Mouse (Mus musculus) ZHBTc4 (cell line): ENCODE data around the gene Prkn.
A peak's percentile ranks its signal among the peaks of the same experiment; 100 is the strongest.

Experiments used
- DNase-seq: peaks from one replicate; pipeline ENCODE4 v3.0.0-alpha.2; 2011; ENCODE audit warnings: low read depth, low spot score

Gene Prkn

DNA sequence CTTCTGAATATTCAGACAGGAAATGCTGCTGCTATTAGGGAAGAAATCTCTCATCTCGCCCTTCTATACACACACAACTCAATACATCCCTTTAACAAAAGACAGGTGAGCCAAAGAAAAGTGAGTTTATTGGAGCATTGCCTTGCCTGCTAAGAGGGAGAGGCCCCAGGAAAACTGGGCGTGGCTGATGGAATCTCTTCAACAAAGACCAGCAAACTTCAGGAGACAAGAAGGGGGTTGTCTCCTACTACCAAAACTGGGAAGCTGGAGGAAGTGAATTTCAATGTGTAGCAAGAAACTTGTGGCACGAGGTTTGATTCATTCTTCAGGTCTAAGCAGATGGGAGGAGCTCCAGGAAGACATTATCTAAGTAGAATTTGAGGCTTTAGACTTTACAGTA, 989.3 kb downstream of the Prkn start:
- DNase-seq = peak; percentile 44

DNA sequence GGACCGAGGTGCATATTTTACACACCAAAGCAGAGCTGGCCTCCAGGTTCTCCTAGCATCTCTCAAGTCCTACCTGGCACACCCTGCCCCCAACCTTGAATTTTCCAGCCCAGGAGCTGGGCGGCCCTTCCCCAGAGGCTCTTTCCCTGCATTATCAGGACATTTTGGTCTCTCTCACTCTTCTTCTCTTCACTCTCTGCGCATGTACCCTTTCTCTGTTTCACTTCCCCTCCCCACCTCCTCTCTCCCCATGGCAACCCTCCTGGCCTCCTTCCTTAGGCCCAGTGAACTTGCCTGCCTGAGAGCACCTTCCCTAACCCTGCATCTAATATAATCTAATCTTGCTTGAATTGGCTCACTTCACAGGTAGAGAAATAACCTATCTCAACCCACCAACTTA, 996.9 kb downstream of the Prkn start:
- DNase-seq = no peak

DNA sequence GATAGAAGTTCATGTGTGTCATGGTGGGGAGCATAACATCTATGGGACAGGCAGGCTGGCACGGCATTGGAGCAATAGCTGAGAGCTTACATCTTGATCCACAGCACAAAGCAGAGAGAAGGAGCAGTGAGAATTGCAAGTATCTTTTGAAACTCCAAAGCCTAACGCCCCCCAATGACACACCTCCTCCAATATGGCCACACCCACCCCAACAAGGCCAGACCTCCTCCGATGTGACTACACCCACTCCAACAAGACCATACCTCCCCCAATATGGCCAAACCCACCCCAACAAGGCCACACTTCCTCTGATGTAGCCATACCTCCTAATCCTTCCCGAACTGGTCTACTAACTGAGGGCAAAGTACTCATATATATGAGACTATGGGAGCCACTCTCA, 1004.3 kb downstream of the Prkn start:
- DNase-seq = no peak

DNA sequence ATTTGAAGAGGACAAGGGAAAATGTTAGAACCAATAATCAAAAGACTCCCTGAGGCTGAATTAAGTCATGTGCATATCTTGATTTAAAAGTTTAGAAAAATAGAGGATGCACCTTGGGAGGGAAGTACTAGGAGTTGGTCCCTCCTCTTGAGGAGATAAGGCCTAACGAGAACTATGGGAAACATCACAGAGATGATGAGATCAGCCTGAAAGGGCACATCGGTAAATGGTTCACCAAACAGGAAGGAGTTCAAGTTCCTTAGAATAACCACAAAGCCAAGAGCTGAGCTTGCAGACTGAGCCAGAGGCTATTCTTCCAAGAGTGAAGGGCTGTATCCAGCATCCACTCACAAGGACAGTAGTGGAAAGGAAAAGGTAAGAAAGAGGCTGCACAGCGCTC, 1004.8 kb downstream of the Prkn start:
- DNase-seq = no peak

DNA sequence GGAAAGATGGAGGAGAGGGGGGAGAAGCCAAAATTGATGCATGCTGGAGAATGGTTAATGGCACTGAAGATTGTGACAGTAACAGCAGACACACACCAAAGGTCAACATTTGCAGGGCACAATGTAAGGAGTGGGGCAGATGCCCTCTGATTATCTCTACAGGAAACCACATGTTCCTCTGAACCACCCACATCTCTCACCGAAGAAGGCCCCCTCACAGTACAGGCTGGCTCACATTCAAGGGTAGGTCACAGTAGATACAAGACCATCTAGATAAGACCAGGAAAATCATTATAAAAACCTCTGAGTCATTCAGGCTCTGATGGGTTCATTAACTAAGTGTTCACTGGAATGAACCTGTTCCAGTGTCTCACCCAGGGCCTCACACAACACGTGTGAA, 1005.3 kb downstream of the Prkn start:
- no peak for DNase-seq

DNA sequence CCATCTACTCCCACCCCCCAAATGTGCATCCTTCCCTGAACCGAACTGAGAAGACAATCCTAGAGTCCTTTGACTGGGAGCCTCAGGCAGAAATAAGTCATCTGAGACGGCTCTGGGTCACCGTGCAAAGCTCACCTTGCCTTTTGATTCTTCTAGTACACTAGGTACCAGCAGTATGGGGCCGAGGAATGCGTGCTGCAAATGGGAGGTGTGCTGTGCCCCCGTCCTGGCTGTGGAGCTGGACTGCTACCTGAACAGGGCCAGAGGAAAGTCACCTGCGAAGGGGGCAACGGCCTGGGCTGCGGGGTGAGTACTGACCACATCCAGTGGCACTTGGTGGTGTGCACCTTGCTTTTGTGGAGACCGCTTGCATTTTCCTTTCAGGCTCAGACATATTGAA, 1014.4 kb downstream of the Prkn start:
- no peak for DNase-seq

DNA sequence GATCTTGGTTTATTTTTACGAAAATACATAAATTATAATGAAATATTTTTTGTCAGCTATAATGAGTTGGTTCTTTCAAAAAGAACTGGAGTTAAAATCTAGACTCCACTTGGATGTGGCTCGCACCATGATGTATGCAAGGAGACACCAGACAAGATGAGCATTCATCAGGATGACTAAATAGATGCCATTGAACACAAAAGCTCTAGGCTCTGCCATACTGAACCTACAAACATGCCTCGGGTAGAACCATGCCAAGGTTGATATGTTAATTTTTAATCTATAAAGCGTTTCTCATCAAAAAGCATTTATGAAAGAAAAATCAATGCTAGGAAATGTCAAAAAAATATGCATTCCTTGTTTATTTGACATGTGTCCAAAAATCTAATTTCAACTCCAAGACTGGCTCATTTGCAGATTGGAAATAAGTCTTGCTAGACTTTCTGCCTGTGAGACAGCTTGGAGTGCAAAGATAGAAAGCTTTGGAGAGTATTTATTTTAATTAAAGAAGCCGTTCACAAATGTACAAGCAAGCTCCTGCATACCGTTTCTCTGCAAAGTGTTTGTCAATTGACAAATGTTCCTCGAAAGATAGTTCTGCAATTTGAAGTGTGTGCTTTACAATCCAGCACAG, 1018.7 kb downstream of the Prkn start:
- DNase-seq = no peak

DNA sequence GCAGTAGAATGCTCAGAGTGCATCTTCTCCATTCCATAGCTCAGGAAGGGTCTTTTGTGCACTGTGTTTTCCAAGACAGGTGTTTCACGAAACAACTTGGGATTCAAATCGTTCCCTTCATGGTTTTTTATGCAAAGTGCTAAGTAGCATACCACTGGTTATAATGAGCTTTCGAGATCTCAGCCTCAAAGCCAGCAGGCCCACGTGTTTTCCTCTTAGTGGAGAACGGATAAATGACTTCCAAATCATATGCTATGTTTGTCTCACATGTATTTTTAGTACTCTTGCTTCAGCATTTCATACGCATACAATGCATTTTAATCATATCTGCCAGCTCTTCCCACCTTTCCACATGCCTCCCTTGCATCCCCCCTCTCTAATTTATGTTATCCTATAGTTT, 1021.0 kb downstream of the Prkn start:
- no peak for DNase-seq

DNA sequence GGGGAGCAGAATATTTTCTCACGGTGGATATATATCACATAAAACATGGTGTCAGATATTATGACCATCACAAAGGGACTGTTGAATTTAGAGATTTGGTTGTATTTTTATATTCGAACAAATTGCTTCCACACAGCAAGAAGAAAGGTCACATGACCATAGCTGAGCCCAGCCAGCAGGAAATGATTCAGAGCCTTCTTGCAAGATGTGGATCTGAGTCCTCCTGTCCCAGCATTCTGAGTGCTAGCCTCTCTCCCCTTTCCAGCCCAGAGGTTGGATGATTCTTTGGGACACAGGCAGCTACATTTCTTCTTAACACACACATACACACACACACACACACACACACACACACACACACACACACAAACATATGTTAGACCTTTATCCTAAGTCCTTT, 1022.2 kb downstream of the Prkn start:
- DNase-seq = no peak

DNA sequence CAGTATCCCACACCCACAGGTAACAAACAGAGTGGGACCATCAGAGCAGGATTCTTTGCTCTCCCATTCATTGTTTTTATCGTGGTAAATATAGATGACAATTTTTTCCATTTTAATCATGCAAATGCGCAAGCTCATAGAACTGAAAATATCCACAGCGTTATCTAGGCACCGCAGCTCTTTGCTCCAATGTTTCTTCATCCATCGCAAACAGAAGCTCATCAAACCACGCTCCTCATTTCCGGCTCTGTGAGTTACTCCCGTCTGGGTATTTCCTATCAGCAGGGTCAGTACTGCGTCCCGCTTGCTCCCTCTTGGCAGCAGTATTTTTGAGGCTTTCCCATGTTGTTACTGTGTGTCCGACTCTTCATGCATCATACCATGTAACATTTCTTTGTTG, 1022.8 kb downstream of the Prkn start:
- no peak for DNase-seq

DNA sequence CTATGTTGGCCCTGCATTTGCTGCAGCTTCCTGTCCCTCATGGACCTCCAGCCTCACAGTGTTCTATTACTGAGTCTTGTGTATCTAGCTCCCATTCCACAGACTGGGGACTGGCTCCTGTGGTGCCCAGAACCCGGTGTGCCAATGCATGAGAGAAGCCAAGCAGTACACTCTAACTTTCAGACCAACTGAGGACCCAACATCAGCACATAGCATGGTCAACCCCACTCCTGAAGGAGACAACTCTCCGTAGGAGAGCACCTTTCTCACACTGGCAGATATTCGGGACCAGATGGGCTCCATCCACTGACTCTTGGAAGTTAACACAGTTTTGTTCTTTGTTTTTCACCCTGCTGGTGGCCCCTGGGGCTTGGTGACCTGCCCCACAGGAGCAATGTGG, 1026.0 kb downstream of the Prkn start:
- DNase-seq = no peak

DNA sequence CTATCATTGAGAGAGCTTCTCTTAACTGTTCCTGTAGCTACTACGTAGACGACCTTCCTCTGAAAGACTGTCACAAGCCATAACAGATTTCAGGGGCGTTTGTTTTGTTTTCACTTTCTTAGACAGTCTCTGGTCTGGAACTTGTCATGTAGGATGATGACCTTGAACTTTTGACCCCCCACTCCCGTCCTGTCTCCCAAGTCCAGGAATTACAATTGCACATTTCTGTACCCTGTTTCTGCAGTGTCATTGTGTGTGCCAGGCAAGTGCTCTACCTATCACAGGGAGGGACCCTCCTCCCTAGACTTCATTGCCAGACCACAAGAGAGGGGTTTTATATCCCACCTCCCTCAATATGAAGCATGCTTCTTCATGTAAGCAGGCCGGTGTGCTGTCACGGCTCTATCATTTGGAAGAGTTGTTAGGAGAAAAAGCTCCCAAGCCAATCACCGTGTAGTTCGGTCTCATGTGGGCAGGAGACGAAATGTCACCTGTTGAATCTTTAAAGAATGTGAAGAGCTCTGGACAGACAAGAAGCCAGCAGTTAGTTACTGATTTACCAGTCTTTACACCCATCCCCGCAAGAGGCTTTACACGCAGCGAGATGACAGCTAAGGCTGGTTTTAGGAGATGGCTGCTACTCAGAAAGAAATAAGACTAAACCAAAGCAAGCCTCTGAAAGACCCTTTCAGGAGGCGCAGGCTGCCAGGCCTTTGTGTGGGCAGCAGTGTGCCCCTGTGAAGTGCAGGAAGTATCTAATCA, 1027.3 kb downstream of the Prkn start:
- peak; percentile 64 for DNase-seq

DNA sequence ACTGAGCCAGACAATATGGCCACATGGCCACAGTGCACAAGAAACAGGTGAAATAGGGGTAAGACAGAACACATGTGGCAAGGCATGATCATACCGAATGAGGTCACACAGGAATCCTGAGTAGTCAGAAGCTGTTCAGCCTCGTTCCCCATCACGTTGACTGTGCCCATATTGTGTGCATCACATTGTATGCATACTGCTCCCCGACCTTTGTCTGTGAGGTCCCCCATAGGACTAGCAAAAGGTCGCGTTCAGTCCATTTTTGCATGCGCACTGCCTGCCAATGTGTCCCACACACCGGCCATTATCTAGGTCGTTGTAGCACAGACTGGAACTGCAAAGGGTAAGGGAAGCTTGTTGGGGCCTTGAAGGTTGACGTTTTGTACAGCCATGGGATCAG, 1030.4 kb downstream of the Prkn start:
- DNase-seq = no peak

DNA sequence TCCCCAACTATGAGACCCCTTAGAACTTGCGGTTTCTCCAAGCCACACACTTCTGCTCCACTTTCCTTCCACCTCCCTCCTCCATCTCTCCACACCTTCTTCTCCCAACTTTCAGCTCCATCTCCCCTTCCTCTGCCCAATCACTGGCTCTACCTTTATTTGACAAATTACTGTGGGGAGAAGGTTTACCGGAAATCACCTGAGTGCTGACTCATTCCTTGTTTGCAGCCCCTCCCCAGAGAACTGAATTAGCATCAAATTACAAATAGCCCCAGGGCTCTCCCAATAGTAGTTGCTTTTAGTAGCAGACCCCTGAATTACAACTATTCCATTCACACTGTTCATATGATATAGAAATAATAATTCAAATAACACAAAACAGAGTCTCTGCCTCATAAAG, 1036.1 kb downstream of the Prkn start:
- peak; percentile 19 for DNase-seq

DNA sequence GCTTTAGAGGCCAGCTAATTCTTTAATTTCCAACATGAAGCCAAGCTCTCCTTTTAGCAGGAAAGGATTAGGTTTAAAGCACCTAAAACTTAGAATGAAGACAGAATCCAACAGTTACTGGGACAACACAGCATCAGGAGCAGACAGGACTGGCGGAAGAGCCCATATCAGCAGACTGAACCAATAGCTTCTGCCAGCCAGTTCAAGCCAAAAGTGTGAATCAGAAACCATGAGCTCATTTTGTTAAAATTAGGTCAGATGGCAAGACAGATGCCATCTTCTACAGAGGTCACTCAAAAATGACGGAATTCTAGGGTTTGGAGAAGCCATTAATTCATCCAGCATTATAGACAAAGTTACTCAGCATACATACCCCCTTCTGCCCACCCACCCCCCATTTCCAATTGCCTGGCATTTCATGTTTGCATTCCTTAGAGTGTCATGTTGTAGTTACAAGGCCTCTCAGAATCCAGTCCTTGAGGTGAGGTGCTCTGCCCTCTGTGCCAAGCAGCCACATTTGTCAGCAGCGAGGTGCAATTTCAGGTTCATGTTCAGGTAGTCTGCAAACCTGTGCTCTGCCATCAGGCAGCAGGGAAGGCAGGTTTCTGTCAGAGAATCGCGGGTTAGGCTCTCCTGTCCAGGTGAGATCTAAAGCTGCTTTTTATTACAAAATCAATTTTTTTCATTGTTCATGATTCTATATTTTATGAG, 1041.1 kb downstream of the Prkn start:
- DNase-seq = no peak

DNA sequence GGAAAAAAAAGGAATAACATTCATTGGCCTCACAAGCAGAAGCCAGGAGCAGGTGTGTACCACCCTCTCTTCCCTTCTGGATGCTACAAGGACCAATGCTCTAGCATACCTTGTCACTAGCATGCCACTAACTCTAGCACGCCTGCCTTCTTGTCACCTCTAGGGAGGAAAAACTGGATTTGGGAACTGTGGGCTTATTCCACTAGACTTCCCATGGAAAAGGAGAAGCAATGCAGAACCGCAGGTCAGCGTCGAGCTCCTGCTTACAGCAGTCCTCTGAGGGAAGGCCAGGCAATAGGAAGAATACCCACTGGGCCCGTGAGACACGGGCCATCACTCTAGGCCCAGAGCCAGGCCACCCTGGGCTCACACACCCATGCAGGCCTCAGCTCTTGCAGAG, 1045.4 kb downstream of the Prkn start:
- DNase-seq = no peak

DNA sequence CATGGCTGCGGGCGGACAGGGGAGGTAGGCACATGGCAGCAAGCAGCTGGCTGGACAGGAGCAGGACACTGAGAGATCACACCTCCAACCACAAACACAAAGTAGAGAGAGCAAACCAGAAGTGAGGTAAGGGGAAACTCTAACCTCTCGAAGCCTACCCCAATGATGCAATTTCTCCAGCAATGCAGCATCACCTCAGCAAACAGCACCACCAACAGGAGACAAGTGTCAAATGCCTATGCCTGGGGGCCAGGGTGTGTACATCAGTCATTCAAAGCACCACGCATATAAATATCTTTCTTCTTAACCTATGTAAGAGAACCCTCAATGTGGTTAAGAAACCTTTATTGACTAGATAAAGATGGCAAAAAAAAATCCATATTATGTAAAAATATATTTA, 1046.8 kb downstream of the Prkn start:
- DNase-seq = peak; percentile 17

DNA sequence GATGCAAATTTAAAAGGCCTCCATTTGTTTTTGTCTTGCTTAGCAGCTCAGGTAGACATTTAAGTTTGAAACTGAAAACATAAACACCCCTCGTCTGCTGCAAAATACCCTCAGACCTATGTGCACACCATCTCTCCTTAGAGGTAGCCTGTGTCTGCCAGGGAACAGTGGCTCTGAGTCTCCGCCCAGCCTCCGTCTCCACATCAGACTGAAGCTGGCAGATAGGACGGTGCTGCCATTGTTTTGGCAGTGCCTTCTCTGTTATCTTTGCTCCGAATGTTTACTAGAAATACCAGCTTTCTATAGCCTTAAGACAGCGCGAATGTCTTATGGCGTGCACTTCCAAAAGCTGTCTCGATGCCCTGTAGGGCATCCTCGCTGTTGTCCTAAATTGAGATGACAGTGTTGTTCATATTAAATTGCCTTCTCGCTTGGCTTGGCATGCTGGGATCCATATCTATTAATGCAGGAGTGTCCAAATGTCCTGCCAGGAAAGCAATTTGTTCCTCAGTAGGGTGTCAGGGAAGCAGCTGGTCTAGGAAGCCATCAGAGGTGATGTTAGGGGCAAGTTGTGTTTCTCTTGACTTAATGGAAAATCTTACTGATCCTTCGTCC, 1047.5 kb downstream of the Prkn start:
- DNase-seq = no peak

DNA sequence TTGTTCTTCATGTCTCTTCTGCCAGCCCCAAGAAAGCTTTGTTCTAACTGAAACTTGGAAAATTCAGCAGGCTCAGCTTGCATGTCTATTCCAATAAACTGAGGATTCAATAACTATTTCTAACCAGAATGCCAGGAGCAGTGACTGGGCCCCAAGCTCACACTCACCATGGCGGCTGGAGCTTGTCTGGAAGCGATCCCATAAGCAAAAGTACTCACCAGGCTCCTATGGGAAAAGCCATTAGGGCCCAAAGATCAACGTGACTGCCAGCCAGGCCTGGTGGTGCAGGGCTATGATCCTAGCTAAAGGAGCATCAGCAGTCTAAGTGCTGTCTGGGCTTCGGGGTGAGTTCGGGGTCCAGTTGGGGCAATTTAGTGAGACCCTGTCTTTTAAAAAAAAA, 1048.6 kb downstream of the Prkn start:
- no peak for DNase-seq

DNA sequence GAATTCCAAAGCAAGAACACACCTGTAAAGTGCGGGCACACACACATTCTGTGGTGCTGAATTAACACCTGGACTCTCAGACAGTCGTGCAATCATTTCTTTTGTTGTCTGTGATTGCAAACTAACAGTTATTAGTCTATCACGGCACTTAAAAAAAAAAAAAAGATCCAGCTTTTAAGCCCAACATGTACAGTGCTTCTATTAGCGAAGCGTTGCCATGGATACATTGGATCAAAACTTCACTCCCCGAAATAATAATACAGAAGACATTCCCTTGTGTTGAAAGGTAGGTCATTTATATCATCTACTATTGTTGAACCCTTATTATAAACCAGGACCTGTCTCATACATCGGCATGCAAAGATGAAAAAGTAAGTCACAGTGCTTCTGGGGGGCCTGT, 1060.1 kb downstream of the Prkn start:
- DNase-seq = no peak

DNA sequence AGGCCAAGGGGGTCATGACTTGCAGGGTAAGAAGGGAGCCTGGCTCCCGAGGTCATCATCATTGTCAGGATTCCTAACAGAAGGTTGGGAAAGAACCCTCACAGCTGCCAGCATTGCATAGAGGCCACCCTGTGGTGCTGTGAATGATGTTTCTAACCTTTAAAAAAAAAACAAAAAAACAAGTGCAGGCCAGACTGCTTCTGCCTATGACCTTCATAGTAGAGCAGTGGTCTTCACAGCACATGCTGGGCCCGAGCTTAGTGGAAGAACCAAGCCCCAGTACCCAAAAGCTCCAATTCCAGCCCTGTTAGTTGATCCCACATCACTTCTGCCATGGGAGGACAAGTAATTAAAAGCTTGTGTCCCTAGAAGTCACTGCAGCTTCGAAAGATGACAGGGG, 1061.5 kb downstream of the Prkn start:
- DNase-seq = no peak

DNA sequence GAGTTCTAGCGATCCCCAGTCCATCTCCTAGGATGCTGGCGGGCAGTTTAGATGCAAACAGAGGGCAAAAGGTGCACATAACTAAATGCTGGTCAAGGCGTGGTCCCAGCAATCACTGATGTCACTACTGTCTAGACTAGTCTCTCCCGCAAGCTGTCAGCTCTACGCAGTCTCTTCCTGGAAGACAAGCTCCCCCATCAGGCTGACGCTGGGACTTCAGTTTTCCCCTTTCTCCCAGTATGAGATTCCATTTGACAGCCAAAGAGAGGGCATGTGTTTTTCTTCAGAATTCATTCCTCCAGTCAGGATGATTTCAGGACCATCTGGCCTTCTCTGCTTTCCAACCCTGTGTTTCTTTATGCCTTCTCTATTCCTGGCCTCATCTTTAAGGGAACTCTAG, 1062.8 kb downstream of the Prkn start:
- DNase-seq = peak; percentile 72
